Mouse (Mus musculus) gastrocnemius, postnatal 14 days (tissue): ENCODE measurements around the gene Rpl6. TPM values are rescaled to one million over a fixed set of nuclear protein-coding genes. Genes with fewer than 3 reads are reported as not detected.

Experiments used
- DNase-seq: peaks from one replicate; pipeline ENCODE4 v3.0.0; 2021; ENCODE audit warnings: mixed read lengths
- intact Hi-C: fragments of 180-260 bp; cut with DNase I; formaldehyde crosslinking; loops from one replicate; pipeline ENCODE4 v1.15.1; 2025; ENCODE audit warnings: low total_unique reads
- total RNA-seq, 2 experiments: library from RNA; stranded (reverse); gene quantifications; 2 replicates each; pipeline ENCODE4 v1.2.3; 2021

Gene Rpl6
- total RNA-seq, 2 experiments from 2014 or later = 596 to 649 TPM

DNA sequence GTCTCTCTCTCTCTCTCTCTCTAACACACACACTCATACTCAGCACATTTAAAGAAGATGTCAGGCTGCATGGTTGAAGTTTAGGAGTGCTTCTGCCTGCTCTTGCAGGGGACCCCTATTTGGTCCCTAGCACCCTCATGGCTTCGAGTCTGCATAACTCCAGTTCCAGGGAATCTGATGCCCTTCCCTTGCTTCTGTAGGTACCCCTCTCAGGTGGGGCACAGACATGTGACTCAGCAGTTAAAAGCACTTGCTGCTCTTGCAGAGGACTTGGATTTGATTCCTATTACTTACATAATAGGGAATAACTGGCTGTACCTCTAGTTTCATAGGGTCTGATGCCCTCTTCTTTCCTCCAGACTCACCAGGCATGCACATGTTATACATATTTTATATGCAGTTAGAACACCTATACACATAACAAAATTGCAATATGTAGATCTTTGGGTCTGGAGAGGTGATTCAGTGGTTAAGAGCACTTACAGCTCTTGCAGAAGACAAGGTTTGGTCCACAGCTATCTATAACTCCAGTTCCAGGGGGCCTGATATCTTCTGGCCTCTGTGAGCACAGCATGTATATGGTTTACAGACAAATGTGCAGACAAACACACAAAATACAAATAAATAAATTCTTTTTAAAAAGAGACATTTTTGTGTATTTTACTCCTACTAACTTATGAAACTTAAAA, 39.5 kb downstream of the Rpl6 start:
- no peak for DNase-seq
- intact Hi-C loops = no loop called here

DNA sequence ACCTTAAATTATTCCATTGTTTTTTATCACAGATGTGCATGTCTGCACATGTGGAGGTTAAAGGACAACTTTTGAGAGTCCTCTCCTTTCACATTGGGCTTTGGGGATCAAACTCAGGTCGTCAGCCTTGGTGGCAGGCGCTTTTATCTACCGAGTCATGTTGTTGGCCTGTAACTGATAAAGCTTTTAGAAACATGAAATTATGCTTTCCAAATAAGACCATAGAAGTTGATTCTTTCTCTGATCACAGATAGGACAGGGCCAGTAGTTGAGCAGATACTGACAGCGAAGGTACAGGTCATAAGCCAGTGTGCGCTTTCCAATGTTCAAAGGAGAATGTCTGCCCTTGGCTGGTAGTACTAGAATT, 40.1 kb downstream of the Rpl6 start:
- no peak for DNase-seq
- intact Hi-C loops = no loop called here

DNA sequence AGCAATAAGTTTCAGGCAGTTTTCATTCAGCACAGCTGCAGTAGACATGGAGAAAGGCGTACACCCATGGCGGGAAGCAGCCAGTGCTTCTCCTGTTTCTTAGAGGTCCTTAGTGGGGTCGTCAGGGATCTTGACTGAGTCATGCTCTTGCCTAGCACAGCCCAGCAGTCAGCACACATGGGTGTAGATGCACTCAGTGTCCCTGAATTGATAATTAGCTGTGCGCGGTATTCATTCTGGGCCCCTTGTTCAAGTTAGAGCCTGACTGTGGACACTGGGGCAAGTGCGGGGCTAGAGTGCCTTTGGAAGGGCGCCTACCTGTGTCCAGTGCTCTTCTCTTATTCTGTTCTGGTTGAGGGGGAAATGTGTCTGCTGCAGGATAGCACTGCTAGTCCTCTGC, 40.9 kb downstream of the Rpl6 start:
- DNase-seq = no peak
- intact Hi-C loops = no loop called here

DNA sequence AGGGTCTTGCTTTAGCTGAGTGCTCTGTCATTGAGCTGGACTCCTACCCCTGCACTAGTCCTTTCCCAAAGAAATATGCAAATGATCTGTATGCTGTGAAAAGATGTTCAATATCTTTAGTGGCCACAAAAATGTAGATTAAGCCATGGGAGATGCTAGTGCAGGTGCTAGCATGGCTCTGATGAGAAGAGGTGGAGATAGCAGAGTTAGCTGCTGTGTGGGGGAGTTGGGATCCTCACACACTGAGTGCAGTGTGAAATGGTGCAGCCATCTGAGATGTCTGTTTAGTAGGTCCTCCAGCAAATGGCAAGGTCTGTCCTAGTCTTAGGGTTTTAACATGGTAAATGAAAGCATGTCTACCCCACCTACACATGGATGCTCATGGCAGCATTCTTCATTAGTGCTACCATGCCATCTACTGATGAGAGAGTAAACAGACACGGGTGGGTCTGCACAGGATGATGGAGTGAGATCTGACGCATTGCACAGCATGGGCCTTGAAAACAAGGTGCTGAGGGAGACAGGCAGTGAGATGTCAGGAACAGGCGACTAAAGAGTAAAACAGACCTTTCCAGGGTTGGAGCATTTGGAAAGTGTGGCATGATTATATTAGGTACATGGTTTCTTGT, 44.6 kb downstream of the Rpl6 start:
- DNase-seq = no peak
- intact Hi-C loops = no loop called here

DNA sequence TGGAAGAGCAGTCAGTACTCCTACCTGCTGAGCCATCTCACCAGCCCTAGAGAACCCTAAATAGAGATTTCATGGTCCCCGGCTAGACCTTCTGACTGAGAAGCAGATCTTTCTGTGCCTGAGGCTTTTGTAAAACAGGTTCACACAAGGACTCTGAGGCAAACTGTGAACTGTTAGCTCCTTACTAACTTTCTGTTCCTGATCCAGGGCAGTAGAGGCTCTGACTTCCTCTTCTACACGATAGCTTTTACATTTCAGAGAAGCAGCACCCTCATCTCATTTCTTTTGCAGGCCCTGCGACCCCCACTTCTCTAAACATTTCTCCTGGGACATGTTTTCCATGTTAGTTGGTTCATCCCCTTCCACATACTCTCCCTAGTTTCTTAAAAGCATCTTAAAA, 45.4 kb downstream of the Rpl6 start:
- no peak for DNase-seq
- intact Hi-C loops = no loop called here

DNA sequence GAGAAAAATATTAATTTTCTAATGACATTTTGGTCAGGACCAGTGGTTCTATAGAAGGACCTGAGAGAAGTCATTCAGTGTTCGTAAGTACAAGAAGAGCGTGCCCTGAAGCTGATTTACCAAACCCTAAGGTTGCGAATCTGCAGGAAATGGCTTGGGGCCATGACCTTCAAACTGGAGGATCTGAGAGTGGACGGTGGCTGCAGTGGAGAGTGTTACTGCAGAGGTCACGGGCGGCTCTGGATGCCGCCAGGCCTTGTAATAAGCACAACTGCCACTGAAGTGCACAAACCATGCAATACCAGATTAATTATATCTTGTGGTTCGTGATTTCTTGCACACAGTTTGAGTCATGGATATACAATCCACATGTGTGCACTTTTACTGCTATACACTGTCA, 47.5 kb downstream of the Rpl6 start:
- no peak for DNase-seq
- intact Hi-C loops = no loop called here

DNA sequence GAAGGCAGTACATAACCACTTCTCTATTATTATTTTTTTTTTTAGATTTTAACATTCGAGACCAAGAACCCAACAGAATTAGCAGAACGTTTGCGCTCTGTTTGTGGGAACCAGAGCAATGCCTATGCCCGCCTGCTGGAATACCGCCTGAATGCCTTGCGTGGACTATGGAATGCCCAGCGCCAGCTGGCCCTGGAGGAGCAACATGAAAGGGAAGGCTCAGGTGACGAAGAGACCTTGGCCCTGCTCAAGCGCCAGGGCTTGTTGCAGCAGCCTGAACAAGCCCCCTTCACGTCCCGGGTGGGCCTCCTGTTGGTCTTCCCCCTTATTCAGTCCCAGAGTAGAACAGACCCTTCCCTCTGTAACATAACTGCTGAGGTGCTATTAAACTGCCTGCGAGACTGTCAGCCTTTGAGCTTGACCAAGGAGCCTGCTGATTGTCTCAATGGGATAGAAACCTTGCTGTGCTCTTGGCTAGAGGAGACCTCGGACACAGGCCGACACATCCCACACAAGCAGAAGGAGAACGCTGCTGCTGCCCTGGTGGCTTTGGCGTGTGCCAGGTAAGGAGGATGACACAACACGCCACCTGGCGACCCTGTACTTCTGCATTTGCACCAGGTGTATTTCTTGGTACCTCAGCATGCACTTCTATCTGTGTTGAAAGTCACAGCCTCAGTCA, 49.7 kb downstream of the Rpl6 start:
- intact Hi-C loops = no loop called here

DNA sequence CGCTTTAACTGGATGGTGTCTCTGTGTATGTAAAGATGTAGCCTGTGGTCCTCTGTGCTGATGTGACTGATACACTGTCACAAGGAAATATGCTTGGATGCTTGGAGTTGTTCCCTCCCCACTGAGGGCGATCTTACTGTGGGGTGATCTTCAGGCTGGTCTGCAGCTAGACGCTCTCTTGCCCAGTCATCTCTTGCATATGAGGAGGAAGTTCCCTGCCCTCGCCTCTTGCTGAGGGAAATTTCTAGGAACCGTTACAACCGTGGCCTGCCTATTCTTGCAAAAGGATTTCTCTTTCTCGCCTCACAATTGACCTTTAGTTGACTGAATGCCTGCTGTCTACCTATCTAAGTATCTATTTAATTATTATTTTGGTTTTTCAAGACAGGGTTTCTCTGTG, 50.7 kb downstream of the Rpl6 start:
- intact Hi-C loops = no loop called here
- no peak for DNase-seq

More for the DNA sequence above, 49.7 kb downstream of the Rpl6 start:
- no peak for DNase-seq

Other genes starting within 250 kb of the Rpl6 start
- under 1 TPM in 1 of 2 experiments, not detected in 1; 0.06 TPM for gene Rph3a, start 194.4 kb upstream of the Rpl6 start, total RNA-seq
- gene Ptpn11, start 13.1 kb upstream of the Rpl6 start, total RNA-seq = 10 to 100 TPM; 62.2 to 62.4 TPM
- gene Hectd4, start 15.7 kb downstream of the Rpl6 start, total RNA-seq = 10 to 100 TPM; 11.3 to 11.5 TPM
- gene Trafd1, start 181.2 kb downstream of the Rpl6 start, total RNA-seq = 10 to 100 TPM; 34.9 to 35.5 TPM
- 10 to 100 TPM; 19.9 to 20.5 TPM for gene Naa25, start 193.5 kb downstream of the Rpl6 start, total RNA-seq
- gene Tmem116, start 247.4 kb downstream of the Rpl6 start, total RNA-seq = 1 to 10 TPM; 4.4 to 4.8 TPM
- 10 to 100 TPM; 50.7 to 61.3 TPM for gene Erp29, start 248.0 kb downstream of the Rpl6 start, total RNA-seq